Mouse (Mus musculus): Measurements from ENCODE around the gene Hmgcs2.

GRCm38 (mm10) chr3:98260534-98260933 is 19.7 kb upstream of the Hmgcs2 start:
- no peak for TF ChIP-seq POLR2A (IDR thresholded peaks at IDR 0.05; ENCODE audit: control insufficient read depth, extremely low read depth, insufficient read depth, low read length, poor library complexity)
- no peak for TF ChIP-seq CTCF (IDR thresholded peaks at IDR 0.05; ENCODE audit: borderline replicate concordance, control insufficient read depth, extremely low read depth, insufficient read depth, low read length, poor library complexity)
